In the genomic region with DNA sequence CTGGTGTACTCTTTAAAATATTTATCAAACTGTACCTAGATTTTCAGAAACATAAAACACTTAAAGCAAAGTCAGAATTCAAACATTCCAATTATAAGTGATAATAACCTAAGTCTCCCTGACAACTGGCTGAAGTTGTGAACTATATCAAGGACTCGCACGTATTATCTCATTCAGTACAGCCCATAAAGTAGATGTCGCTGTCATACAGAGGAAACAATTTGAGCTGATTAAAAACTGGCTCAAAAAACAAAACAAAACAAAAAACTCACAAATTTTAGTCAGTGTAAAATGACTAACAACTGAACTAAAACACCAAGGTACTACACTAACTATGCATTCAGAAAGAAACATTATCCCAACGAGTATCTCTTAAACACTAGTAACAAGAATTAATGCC, we compare ENCODE assay signal across 8 mouse cellular contexts. TPM values are rescaled to one million over a fixed set of nuclear protein-coding genes. Genes with fewer than 3 reads are reported as not detected.
A peak's percentile ranks its signal among the peaks of the same experiment; 100 is the strongest.
DNase-seq lines count a peak whose midpoint lies in the region; ATAC-seq and TF ChIP-seq lines count a peak whose summit lies in the region.

No protein-coding gene starts in this region.

- ATAC-seq in heart, embryonic 11.5 days (replicated peaks; ENCODE audit: insufficient number of reproducible peaks, low FRiP score, low TSS enrichment), result no peak
- no peak for ATAC-seq in hindbrain, embryonic 11.5 days (ENCODE audit: low FRiP score)
- peak; percentile 33 for ATAC-seq in megakaryocyte progenitor cell, adult 5-6 weeks (replicated peaks; ENCODE audit: poor library complexity)

- no peak for TF ChIP-seq POLR2A in MEL (IDR thresholded peaks at IDR 0.05; ENCODE audit: control insufficient read depth in 1 of 2, insufficient read depth in 1 of 2, low read depth in 1 of 2, low read length in 2 of 2, poor library complexity in 1 of 2)

- H3K27ac ChIP-seq in heart, embryonic 11.5 days (ENCODE audit: low read depth, low read length), result no peak overlapping the region
- H3K27ac ChIP-seq in MEL (ENCODE audit: control insufficient read depth, low read depth, low read length), result no peak overlapping the region
- no peak overlapping the region for H3K27ac ChIP-seq in hindbrain, embryonic 11.5 days (ENCODE audit: low read depth, low read length)

- 30% methylated on average over 4 of the region's 4 CpGs for WGBS in heart, embryonic 11.5 days (ENCODE audit: insufficient replicate concordance)
- 65% methylated on average over 4 of the region's 4 CpGs for WGBS in hindbrain, embryonic 11.5 days

- TF ChIP-seq RAD21 in MEL (IDR thresholded peaks at IDR 0.05; ENCODE audit: low read depth, low read length), result no peak; the same call in 1 of the 2 replicates

- no peak for DNase-seq in heart, postnatal 14 days
- DNase-seq in MEL (ENCODE audit: low read depth, low spot score), result peak; percentile 71
- no peak for DNase-seq in hindbrain, embryonic 11.5 days (ENCODE audit: low spot score)
- no peak for DNase-seq in urinary bladder, postnatal 10 days (ENCODE audit: low spot score)
- no peak for DNase-seq in gastrocnemius, postnatal 36 days
- no peak for DNase-seq in B cell, adult 2 months

- intact Hi-C loops in heart, postnatal 14 days (cut with DNase I), result loop anchor here (5.0 kb wide), 1 partner anchor 110 kb away; no protein-coding TSS in a partner anchor
- intact Hi-C loops in gastrocnemius, postnatal 36 days (cut with DNase I), result no loop called here

- no peaks in the 10 kb centered on the region for H3K27me3 ChIP-seq in heart, embryonic 11.5 days (ENCODE audit: control insufficient read depth, insufficient read depth, low read length)
- no peaks in the 10 kb centered on the region for H3K27me3 ChIP-seq in MEL (ENCODE audit: control insufficient read depth in 1 of 2, insufficient read depth in 2 of 2, low read length in 2 of 2)
- no peaks in the 10 kb centered on the region for H3K27me3 ChIP-seq in hindbrain, embryonic 11.5 days (ENCODE audit: control insufficient read depth, insufficient read depth, low read length)

- no peaks in the 10 kb centered on the region for H3K36me3 ChIP-seq in heart, embryonic 11.5 days (ENCODE audit: control insufficient read depth, insufficient read depth, low read length)
- H3K36me3 ChIP-seq in MEL (ENCODE audit: control insufficient read depth in 1 of 2, insufficient read depth in 2 of 2, low read length in 2 of 2), result peaks cover 0 to 32% of the 10 kb centered on the region in 2 experiments; a peak in 2 of 4 replicates
- no peaks in the 10 kb centered on the region for H3K36me3 ChIP-seq in hindbrain, embryonic 11.5 days (ENCODE audit: control insufficient read depth, insufficient read depth, low read length)

- H3K4me3 ChIP-seq in heart, embryonic 11.5 days (ENCODE audit: low read depth, low read length), result peak overlapping the region; percentile 48
- H3K4me3 ChIP-seq in MEL (ENCODE audit: control insufficient read depth in 1 of 2, insufficient read depth in 1 of 2, low read depth in 2 of 2, low read length in 2 of 2), result peak overlapping the region; percentile 57 to 97; a peak in 3 of 4 replicates
- H3K4me3 ChIP-seq in hindbrain, embryonic 11.5 days (ENCODE audit: low read depth, low read length), result no peak overlapping the region

- peaks cover 18% of the 10 kb centered on the region for H3K4me1 ChIP-seq in heart, embryonic 11.5 days (ENCODE audit: control insufficient read depth, insufficient read depth, low read length)
- H3K4me1 ChIP-seq in MEL (ENCODE audit: control insufficient read depth in 1 of 2, insufficient read depth in 2 of 2, low read length in 2 of 2), result peaks cover 17 to 23% of the 10 kb centered on the region in 2 experiments
- H3K4me1 ChIP-seq in hindbrain, embryonic 11.5 days (replicated peaks; ENCODE audit: control insufficient read depth, insufficient read depth, low read length), result peaks cover 6% of the 10 kb centered on the region

- no peaks in the 10 kb centered on the region for H3K9me3 ChIP-seq in heart, embryonic 11.5 days (replicated peaks; ENCODE audit: control insufficient read depth, low read length)
- H3K9me3 ChIP-seq in MEL (replicated peaks; ENCODE audit: insufficient read depth, low read length), result no peaks in the 10 kb centered on the region
- no peaks in the 10 kb centered on the region for H3K9me3 ChIP-seq in hindbrain, embryonic 11.5 days (ENCODE audit: control insufficient read depth, low read length)

- H3K4me2 ChIP-seq in heart, embryonic 11.5 days, result peak overlapping the region; percentile 72
- peak overlapping the region; percentile 50 for H3K4me2 ChIP-seq in hindbrain, embryonic 11.5 days (replicated peaks; ENCODE audit: low read depth, low read length)

- peak in 1 of 3 experiments; percentile 12; a peak in 1 of 6 replicates for TF ChIP-seq CTCF in MEL (IDR thresholded peaks at IDR 0.05 in 2 of 3, conservative IDR thresholded peaks at IDR 0.05 in 1 of 3; ENCODE audit: control insufficient read depth in 1 of 3, insufficient read depth in 1 of 3, low read depth in 2 of 3, low read length in 3 of 3, poor library complexity in 1 of 3, severe bottlenecking in 1 of 3)

- TF ChIP-seq EP300 in MEL (IDR thresholded peaks at IDR 0.05; ENCODE audit: low read depth in 1 of 2, low read length in 2 of 2), result peak; percentile 85 to 88

- peaks cover 66% of the 10 kb centered on the region for H3K79me2 ChIP-seq in MEL (ENCODE audit: control insufficient read depth, insufficient read depth, low read length, poor library complexity)

- H3K9ac ChIP-seq in heart, embryonic 11.5 days (ENCODE audit: low read depth, low read length), result peak overlapping the region; percentile 61; the same call in 1 of the 2 replicates
- H3K9ac ChIP-seq in MEL (ENCODE audit: control insufficient read depth, low read depth, low read length, poor library complexity, severe bottlenecking), result peak overlapping the region; percentile 66
- no peak overlapping the region for H3K9ac ChIP-seq in hindbrain, embryonic 11.5 days (ENCODE audit: low read depth, low read length)

TF ChIP-seq in MEL, 35 proteins besides CTCF, POLR2A, EP300 and RAD21 (continues in another document):
- TF ChIP-seq NRF1 (IDR thresholded peaks at IDR 0.05; ENCODE audit: insufficient read depth, low read depth, low read length, poor library complexity, severe bottlenecking), result no peak
- TF ChIP-seq ETS1 (IDR thresholded peaks at IDR 0.05; ENCODE audit: low read depth, low read length), result peak; percentile 88
- TF ChIP-seq USF1 (IDR thresholded peaks at IDR 0.05; ENCODE audit: low read depth, low read length), result no peak
- TF ChIP-seq GATA1 (IDR thresholded peaks at IDR 0.05; ENCODE audit: low read depth, low read length), result peak; percentile 91
- TF ChIP-seq SMC3 (IDR thresholded peaks at IDR 0.05; ENCODE audit: low read depth, low read length), result no peak
- peak; percentile 49; the same call in 1 of the 2 replicates for TF ChIP-seq ZNF384 (IDR thresholded peaks at IDR 0.05; ENCODE audit: low read depth, low read length)
- TF ChIP-seq MYC (IDR thresholded peaks at IDR 0.05; ENCODE audit: low read depth, low read length), result peak; percentile 66; the same call in 1 of the 2 replicates
- TF ChIP-seq UBTF (IDR thresholded peaks at IDR 0.05; ENCODE audit: borderline replicate concordance, insufficient read depth, low read depth, low read length), result no peak
- TF ChIP-seq TBP (IDR thresholded peaks at IDR 0.05; ENCODE audit: low read depth, low read length), result no peak
- TF ChIP-seq KAT2A (conservative IDR thresholded peaks at IDR 0.05; ENCODE audit: low read depth, low read length), result 0 out of 2 replicates have a peak, but pooled peaks have one; percentile 15
- no peak for TF ChIP-seq ZMIZ1 (IDR thresholded peaks at IDR 0.05; ENCODE audit: low read depth, low read length)
- 0 out of 2 replicates have a peak, but pooled peaks have one; percentile 39 for TF ChIP-seq MAX (IDR thresholded peaks at IDR 0.05; ENCODE audit: low read length)
- TF ChIP-seq USF2 (IDR thresholded peaks at IDR 0.05; ENCODE audit: borderline replicate concordance in 1 of 2, insufficient read depth in 1 of 2, low read depth in 1 of 2, low read length in 2 of 2), result no peak
- TF ChIP-seq TCF12 (IDR thresholded peaks at IDR 0.05; ENCODE audit: low read depth, low read length), result peak; percentile 87
- TF ChIP-seq MYB (IDR thresholded peaks at IDR 0.05; ENCODE audit: low read depth, low read length), result no peak
- no peak for TF ChIP-seq ZC3H11A (IDR thresholded peaks at IDR 0.05; ENCODE audit: low read depth, low read length)
- no peak for TF ChIP-seq JUND (IDR thresholded peaks at IDR 0.05; ENCODE audit: low read depth, low read length)
- TF ChIP-seq MAZ (IDR thresholded peaks at IDR 0.05; ENCODE audit: low read depth, low read length), result no peak
- TF ChIP-seq SIN3A (IDR thresholded peaks at IDR 0.05; ENCODE audit: low read length), result peak; percentile 96
- TF ChIP-seq NELFE (IDR thresholded peaks at IDR 0.05; ENCODE audit: low read depth, low read length), result no peak
- peak; percentile 32 for TF ChIP-seq TAL1 (IDR thresholded peaks at IDR 0.05; ENCODE audit: low read length)
- no peak for TF ChIP-seq GABPA (IDR thresholded peaks at IDR 0.05; ENCODE audit: low read depth, low read length)
- peak; percentile 88 for TF ChIP-seq RCOR1 (IDR thresholded peaks at IDR 0.05; ENCODE audit: low read depth, low read length)
- no peak for TF ChIP-seq POLR2AphosphoS5 (IDR thresholded peaks at IDR 0.05; ENCODE audit: borderline replicate concordance, low read depth, low read length)
- no peak for TF ChIP-seq POLR2AphosphoS2 (IDR thresholded peaks at IDR 0.05; ENCODE audit: low read length)
- peak; percentile 47; the same call in 1 of the 2 replicates for TF ChIP-seq HCFC1 (IDR thresholded peaks at IDR 0.05; ENCODE audit: low read depth, low read length)
- 0 out of 2 replicates have a peak, but pooled peaks have one; percentile 16 for TF ChIP-seq MEF2A (IDR thresholded peaks at IDR 0.05; ENCODE audit: extremely low read depth, insufficient replicate concordance, low read depth, low read length, poor library complexity, severe bottlenecking)
- TF ChIP-seq ZKSCAN1 (IDR thresholded peaks at IDR 0.05; ENCODE audit: low read depth, low read length), result peak; percentile 95

RNA-seq across cellular contexts. Expression of gene Man1a2, which starts 3.0 kb away (rescaled TPM):
- 54.0 and 69.3 TPM in 2 replicates for polyA plus RNA-seq in heart, embryonic 11.5 days (2014; fragmentation: Nextera tagmentation; extraction: Ambion mirVana)
- 10 to 100 TPM; 59.2 to 59.6 TPM for total RNA-seq in heart, postnatal 14 days (2021)
- 33.2 and 33.3 TPM in 2 replicates for total RNA-seq in MEL (2012; rRNA removed)
- 100 to 1,000 TPM in 1 of 2 experiments, 10 to 100 TPM in 1; 27.1 to 261 TPM for polyA plus RNA-seq in MEL (2012; ENCODE audit: insufficient read depth in 1 of 2, insufficient read length in 2 of 2, low read depth in 1 of 2, low replicate concordance in 2 of 2, missing spikeins in 1 of 2)
- polyA plus RNA-seq in hindbrain, embryonic 11.5 days (2014; fragmentation: Nextera tagmentation; extraction: Ambion mirVana), result 48.4 and 68.5 TPM in 2 replicates
- total RNA-seq in megakaryocyte progenitor cell, adult 5-6 weeks (2015), result 19.3 and 19.4 TPM in 2 replicates
- 56.8 and 84.3 TPM in 2 replicates for total RNA-seq in megakaryocyte progenitor cell, adult 5-6 weeks (2017)
- 10 to 100 TPM; 23.4 to 23.6 TPM for total RNA-seq in gastrocnemius, postnatal 36 days (2021)
